Mouse (Mus musculus) 3134 (cell line): Measurements from ENCODE around the gene Timm50.

Source experiments
- DNase-seq: peaks from one replicate; pipeline ENCODE4 v3.0.0-alpha.2; 2011; ENCODE audit warnings: low spot score; ENCODE audit not compliant: insufficient read length; ENCODE audit errors: extremely low read depth

Gene Timm50

DNA sequence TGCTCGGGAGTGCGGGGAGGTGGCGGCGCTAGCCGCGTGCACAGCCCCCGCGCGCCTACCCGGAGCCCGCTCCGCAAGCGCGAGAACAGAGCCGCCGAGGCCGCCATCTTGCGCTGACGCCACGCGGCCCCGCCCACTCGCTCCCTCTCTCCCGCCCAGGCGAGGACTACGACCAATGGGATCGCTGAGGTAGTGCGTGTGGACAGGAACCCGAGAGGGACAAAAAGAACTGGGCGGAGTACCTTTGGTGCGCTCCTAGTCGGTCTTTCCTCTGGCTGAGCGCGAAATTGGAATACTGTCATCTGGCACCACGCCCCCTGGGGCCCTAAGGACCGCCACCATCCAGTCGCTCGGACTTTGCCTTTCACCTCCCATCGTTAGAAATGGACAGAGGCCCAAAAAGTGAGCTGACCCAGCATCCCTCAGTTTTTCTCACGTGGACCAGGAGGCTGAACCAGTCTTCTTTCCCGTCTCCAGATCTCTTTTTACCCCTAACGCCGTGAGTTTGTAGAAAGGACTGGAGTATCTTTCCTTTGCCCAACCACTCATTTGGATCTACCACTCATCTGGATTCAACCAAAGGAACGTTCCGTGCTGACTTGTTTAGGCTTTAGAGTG is at the start of gene Timm50:
Gene Timm50 (minus strand): TSS at position 147 of the 618 bp plus-strand sequence.
- peak; percentile 95 for DNase-seq

DNA sequence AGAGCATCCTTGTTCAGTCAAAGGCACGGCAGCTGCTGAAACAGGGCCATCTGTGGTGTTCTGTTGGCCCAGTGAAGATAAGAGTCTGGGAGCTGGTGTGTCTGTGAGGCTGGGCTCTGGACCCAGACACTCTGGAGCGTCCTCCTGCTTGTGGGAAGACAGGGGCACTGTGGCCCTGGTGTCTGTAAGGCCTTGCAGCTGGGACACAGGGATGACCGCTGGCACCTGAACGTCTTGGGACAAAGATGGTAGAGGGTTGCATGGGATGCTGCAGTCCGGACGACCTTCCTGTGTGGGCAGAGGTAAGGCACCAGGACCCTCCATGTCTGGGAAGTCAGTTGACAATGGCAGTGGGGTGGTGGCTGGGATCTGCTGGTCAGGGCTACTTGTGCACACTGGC is 48.4 kb upstream of the Timm50 start:
- no peak for DNase-seq

DNA sequence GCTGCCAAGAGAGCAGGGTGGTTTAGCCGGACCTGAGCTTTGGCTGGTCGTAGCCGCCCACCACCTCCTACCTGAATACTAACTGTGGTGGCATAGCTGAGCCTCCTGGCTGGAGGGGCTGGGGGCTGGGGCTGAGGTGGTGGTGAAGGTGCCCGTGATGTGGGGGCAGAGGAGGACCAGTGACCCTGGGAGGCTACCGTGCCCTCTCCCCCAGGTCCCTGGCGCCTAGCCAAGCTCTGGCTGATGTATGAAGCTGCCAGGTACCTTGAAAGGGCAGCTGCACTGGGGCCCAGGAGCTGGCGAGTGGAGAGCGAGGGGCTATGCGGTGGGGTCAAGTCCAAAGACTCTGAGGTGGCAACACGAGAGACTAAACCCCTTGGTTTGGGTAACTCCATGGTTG is 48.0 kb upstream of the Timm50 start:
- DNase-seq = no peak

DNA sequence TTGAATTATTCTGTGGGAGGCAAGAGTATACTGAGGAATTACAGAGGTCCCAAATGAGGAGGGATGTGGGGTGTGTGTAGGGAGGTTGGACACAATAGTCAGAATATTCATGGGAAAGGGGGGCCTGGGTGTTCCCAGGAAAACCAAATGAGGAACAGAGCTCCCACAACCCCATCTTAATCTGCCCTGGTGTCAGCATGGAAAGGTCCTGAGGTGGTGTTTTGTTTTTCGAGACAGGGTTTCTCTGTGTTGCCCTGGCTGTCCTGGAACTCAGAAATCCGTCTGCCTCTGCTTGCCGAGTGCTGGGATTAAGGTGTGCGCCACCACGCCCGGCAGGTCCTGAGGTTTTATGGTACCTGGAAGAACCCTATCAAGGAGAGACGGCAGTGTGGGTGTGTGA is 46.6 kb upstream of the Timm50 start:
- no peak for DNase-seq

DNA sequence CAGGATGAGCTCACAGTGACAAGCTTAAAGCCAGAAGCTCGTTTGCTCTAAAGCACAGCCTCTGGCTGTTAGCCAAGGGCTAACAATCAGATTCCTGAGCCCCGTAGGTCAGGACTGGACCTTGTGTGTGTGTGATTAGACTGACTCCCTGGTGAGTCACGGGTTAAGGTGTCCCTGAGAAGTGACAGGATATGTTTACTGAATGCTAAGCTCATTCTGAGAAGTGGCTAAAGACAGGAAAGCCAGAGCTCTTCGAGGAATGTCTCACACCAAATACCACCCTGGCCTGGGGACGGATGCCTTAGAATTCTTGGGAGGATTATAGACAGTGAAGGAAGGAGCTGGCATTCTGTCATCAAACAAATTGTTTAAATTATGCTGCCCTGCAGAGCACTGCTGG is 46.1 kb upstream of the Timm50 start:
- no peak for DNase-seq

DNA sequence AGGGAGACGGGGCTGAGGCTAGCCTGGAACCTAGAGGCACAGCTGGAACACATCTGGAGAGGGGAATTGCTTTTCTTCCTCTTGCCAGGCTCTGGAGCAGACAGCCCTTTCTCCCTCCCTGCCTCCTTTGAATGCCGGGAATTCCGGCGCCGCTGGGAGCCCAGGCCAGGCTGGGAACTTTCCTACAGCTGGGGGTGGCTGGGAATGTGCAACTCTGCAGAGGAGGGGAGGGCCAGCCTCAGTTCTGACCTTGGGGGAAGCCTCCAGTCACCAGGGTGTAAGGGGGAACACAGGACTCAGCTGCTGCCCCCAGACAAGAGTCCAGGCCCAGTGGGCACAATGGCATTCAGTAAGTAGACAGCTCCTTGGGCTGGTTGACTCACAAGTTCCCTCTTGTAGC is 45.1 kb upstream of the Timm50 start:
- no peak for DNase-seq

DNA sequence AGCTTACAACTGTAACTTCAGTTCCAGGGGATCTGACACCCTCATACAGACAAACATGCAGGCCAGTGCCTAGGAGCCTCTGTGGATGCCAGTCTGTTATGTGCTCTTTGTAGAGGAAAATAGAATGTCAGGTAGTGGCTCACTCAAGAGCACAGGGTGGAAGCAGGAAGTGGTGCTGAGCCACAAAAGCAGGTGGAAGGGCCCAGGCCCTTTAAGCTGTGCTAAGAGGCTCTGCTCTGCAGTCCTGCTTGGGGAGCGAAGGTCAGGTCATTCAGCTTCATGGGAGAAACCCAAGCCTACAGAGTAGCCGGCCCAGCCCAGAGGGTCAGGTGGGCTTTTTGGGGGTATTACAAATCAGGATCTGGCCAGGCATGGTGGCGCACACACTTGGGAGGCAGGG is 43.3 kb upstream of the Timm50 start:
- no peak for DNase-seq

DNA sequence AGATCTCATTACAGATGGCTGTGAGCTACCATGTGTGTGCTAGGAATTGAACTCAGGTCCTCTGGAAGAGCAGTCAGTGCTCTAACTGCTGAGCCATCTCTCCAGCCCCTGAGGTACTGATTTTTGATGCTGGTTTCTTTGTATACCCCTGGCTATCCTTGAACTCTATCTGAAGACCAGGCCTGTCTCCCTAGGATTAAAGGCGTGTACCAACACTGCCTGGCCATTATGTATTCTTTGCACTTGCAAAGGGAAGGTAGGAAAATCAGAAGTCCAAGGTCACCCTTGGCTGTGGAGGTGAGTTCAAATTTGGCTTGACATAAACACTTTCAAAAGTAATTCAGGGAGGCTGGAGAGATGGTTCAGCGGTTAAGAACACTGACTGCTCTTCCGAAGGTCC is 42.7 kb upstream of the Timm50 start:
- DNase-seq = no peak

DNA sequence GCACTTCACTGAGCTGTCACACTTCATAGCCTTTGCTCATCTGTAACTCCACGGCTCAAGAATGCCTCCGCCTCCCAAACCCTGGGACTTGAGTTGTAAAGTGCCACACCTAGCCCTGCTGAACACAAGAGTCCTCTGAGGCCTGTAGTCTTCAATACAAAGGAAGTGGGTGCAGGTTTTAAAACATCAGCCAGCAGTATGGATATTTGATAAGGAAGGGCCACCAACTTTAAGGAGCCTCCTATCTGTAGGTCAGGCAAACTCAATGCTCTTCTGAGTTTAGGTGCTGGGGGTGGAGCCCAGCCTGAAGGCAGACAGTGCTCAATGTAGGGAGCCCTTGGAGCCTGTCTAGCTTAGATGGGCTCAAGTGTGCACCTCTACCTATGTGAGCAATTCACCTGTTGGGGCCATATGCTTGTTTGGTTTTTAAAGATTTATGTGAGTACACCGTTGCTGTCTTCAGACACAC is 42.3 kb upstream of the Timm50 start:
- DNase-seq = no peak

DNA sequence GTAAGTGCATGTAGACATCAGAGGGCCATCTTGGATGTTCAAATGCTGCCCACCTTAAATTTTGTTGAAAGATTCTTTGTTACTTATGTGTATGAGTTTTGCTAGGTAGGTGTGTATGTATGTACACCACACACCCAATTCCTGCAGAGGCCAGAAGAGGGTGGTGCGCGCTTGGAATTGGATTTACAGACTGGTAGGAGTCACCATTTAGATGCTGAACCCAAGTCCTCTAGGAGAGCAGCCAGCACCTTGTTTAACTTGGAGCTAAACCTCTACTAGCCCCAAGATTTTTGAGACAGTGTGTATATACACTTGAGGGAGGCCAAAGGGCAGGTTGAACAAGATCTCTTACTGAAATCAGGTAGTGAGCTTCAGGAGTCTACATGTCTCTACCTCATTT is 41.4 kb upstream of the Timm50 start:
- DNase-seq = no peak

DNA sequence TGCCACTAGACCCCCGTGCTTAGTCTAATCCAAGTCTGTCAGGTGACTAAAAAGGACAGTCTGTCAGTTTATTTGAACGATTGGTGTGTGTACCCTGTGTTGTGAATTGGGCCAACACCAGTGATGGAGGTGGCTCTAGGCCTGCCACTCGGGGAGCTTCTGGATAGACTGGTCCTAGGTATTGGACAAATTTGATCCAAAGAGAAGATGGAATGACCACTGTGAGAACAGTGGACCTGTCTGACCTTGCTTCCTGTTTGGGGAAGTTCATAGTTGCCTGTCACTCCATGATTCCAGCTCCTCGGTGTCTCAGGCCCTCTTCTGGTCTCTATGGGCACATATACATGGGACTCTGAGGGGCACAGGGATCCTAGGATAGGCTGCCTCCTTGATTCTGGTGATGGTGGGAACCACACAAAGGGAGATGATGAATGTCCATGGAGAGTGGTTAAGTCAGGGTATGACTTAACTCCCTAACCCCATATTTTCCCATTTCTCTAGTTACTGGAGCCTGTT is 39.9 kb upstream of the Timm50 start:
- no peak for DNase-seq

DNA sequence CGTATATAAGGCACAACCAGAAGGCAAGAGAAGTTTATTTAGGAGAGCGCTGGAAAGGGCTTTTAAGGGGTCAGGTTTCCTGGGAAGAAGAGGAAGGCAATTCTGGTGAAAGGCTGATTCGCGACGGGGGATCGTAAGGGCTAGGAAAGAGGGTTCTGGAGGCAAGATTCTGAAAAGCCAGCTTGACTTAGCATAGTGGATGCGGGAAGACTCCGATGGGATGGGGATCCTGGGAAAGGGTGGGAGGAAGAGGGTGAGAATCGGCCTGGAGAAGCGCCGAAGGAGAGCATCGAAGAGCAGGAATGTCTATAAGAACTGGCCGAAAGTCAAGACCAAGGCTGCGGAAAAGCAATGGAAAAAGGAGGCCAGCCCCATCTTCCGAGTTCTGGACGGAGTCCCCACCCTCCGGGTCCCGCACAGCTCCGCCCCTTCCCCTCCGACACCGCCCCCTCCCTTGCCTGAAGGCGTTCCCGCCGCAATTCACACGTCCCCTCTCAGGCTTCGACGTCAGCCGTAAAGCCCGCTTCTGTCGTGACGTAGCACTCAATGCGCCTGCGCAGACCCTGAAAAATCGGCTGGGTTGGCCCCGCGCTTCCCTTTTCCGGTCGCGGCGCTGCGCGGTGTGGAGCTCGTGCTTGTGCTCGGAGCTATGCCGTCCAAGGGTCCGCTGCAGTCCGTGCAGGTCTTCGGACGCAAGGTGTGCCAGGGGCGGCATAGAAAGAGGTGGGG is 38.4 kb upstream of the Timm50 start, which contains the start of gene Rps16:
Gene Rps16 (plus strand): TSS at position 498 of the 729 bp plus-strand sequence.
- peak; percentile 97 for DNase-seq

DNA sequence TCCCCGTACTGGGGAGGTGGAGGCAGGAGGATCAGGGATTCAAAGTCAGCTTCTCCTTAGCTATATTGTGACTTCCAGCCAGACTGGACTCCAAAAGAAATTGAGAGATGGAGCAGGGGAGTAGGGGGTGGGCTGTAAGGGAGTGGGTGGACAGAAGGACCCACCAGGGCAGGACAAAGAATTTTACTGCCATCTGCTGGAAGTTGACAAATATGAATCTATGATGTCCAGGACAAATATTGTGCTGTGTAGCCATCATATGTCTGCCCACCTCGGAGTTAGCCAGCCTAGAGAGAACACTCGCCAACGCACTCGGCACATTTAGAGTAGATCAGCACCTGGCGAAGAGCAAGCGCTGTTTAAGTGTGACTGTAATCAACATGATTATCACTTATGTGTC is 36.7 kb upstream of the Timm50 start:
- no peak for DNase-seq

DNA sequence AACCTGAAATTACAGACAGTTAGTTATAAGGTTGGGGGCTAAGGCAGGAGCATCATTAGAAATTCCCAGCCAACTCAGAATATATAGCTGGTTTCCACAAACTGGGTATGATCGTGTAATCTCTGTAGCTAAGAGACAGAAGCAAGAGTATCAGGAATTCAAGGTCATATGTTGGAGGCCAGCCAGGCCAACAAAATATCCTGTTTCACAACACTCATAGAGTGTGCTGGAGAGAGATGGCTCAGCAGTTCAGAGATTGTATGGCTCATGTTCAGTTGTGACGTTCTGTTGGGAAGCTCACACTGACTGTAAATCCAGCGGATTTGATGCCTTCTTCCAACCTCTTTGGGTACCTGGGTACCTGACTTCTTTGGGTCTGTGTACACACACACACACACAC is 35.9 kb upstream of the Timm50 start:
- DNase-seq = no peak

DNA sequence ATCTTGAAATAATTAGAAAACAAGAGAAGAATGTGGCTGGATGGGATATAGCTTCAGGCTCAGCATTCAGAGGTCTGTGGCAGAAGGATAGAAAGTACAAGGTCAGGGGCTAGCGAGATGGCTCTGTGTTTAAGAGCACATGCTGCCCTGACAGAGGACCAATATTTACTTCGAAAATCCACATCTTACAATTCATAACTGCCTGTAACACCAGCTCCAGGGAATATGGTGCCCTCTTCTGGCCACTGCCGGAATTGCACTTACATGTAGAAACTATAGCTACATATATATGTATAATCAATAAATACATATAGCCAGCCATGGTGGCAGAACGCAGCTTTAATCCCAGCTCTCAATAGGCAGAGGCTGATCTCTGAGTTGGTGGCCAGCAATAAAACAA is 32.8 kb upstream of the Timm50 start:
- no peak for DNase-seq

DNA sequence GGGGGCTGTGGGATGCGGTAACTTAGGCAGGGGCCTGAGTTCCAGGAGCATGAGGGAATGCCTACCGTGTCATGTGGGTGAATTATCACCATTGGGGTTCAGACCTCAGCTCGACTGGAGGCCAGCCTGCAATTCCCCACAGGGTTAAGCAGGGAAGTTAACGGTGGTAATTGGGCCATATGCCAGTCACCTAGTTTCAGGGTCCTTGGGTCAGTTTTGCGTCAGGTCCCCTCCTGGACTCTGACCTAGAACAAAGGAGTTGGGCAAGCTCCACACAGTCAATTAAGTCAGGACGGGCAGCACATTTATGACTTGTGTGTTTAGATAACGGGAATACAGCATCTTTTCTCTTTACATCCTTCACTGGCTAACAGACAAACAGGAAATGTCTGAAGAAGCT is 29.5 kb upstream of the Timm50 start:
- no peak for DNase-seq

DNA sequence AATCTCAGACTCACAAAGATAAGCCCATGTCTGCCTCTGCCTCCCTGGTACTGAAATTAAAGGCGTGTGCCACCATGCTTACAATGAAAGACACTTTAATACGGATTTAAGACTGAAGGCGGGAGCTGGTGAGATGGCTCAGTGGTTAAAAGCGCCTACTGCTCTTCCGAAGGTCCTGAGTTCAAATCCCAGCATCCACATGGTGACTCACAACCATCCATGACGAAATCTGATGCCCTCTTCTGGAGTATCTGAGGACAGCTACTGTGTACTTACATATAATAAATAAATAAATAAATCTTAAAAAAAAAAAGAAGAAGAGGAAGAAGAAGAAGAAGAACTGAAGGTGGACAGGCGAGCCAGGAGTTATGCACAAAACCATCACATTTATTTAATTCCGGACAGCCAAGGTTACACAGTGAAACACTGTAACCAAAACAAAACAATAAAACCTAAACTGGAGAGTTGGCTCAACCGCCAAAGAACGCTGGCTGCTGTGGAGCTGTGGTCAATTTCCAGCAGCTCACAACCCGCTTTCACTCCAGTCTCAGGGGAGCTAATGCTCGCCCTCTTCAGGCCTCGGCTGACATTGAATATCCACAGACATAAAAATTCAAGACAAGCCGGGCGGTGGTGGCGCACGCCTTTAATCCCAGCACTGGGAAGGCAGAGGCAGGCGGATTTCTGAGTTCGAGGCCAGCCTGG is 27.5 kb upstream of the Timm50 start:
- DNase-seq = peak; percentile 64

DNA sequence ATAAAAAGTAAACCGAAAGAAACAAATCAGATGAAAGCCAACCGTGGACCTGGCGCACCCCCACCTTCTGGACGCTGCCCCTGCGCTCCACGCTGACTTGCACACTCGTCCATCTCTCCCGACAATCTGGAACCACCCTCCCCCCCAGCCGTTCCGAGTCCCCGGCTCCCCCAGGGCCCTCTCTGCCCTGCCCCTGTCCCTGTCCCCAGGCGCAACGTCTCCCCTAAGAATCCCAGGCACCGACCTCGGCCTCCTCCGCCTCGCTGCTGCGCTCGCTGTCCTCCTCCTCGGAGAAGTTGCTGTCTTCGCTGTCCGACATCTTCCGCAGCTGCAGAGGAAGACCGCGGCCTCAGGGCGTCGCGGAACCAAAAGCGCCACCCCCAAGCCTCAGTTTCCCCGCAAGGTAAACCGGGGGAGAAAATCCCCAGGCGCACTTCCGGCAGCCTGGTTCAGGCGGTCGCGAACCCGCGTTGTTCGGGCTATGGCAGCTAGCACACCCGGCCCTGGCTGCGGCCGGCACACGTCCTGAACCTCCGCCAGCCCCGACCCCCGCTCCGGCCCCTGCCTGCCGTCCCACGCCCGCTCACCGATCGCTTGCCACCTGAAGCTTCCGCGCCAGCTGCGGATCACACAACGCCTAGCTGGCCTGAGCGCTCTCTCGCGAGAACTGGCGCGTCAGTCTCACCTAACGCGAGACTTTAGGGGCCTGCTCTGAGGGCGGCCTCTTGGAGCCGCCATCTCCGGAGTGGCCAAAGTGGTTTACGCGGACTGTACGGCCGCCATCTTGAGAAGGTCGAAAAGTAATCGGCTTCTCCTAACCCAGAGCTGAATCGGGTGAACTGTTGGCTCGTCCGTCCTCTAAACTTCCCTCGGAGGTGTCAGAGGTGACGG is 26.5 kb upstream of the Timm50 start, which contains the start of gene Supt5:
Gene Supt5 (minus strand): TSS at position 639 of the 891 bp plus-strand sequence.
- DNase-seq = peak; percentile 91

DNA sequence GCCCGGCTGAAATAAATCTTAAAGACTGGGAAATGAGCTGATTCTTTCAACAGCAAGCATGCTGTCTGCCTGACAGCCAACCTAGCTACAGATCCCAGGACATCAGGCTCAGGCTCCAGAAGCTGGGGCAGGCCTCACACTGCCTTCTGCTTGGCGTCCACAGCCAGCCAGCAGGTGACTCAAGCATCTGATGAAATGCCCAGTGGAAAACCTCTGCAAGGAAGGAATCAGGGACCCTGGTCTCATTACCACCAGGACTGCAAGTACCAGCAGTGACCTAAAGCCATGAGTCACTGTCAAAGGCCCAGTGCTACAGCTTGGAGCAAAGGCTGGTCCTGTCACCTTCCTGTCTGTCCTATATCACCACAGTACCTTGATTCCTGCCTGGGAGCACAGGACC is 23.6 kb upstream of the Timm50 start:
- DNase-seq = no peak

DNA sequence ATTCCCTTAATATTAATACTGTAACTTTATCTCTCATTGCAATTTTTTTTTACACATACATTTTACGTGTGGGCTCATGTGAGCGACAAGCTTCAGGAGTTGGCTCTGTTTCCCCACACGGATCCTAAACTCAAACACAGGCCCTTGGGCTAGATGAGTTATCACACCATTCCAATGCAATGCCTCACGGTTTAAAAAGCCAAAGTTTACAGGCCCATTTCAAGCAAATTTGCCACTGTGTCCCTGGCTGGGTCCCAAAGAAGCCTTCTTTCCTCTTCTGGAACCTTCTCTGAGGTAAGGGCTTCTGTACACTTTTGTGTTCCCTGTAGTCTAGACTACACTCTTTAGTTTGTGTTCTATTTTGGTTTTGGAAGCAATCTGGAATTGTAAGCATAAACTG is 22.7 kb upstream of the Timm50 start:
- no peak for DNase-seq
